Mouse (Mus musculus) lung, postnatal 0 days (tissue): ENCODE results near the gene Rock2. TPM values are rescaled to one million over a fixed set of nuclear protein-coding genes. Genes with fewer than 3 reads are reported as not detected.
A peak's percentile ranks its signal among the peaks of the same experiment; 100 is the strongest.

Source experiments
- ATAC-seq: fragments of 200-750 bp; cut with Nextera tagmentation; 2 replicates; pipeline ENCODE4 v1.8.0; 2017; ENCODE audit warnings: moderate library complexity
- DNase-seq: peaks from one replicate; pipeline ENCODE4 v3.0.0-alpha.2; 2016; ENCODE audit warnings: low spot score
- H3K27ac ChIP-seq: fragments of 300-500 bp; sonication (generic); 2 replicates; pipeline ENCODE4 v1.5.1; 2014; ENCODE audit warnings: antibody characterized with exemption, mild to moderate bottlenecking, low read length, mixed read lengths
- H3K27me3 ChIP-seq: fragments of 300-500 bp; sonication (generic); replicated peaks from 2 replicates; pipeline ENCODE4 v1.6.1; 2014; ENCODE audit warnings: low read length, mixed read lengths; ENCODE audit not compliant: insufficient read depth
- H3K36me3 ChIP-seq: fragments of 300-500 bp; sonication (generic); 2 replicates; pipeline ENCODE4 v1.6.1; 2014; ENCODE audit warnings: low read length, mixed read lengths; ENCODE audit not compliant: insufficient read depth
- H3K4me1 ChIP-seq: fragments of 300-500 bp; sonication (generic); 2 replicates; pipeline ENCODE4 v1.6.1; 2014; ENCODE audit warnings: antibody characterized with exemption, low read depth, low read length, mixed read lengths; ENCODE audit not compliant: insufficient read depth
- H3K4me2 ChIP-seq: fragments of 300-500 bp; sonication (generic); replicated peaks from 2 replicates; pipeline ENCODE4 v1.6.1; 2014; ENCODE audit warnings: low read depth, mild to moderate bottlenecking, low read length, moderate library complexity, mixed read lengths
- H3K4me3 ChIP-seq: fragments of 300-500 bp; sonication (generic); 2 replicates; pipeline ENCODE4 v1.5.1; 2014; ENCODE audit warnings: low read depth, low read length
- H3K9ac ChIP-seq: fragments of 300-500 bp; sonication (generic); replicated peaks from 2 replicates; pipeline ENCODE4 v1.6.1; 2014; ENCODE audit warnings: low read depth, mild to moderate bottlenecking
- H3K9me3 ChIP-seq: fragments of 300-500 bp; sonication (generic); 2 replicates; pipeline ENCODE4 v1.6.1; 2016; ENCODE audit warnings: low read length, mixed read lengths
- CTCF ChIP-seq: IDR thresholded peaks from 2 replicates; pipeline ENCODE4 v1.5.1; 2016; ENCODE audit warnings: antibody characterized with exemption, mild to moderate bottlenecking
- EP300 ChIP-seq: IDR thresholded peaks from 2 replicates; pipeline ENCODE4 v1.6.1; 2016; ENCODE audit warnings: antibody characterized with exemption, mild to moderate bottlenecking, control low read depth
- WGBS: fragments of 180-500 bp; shearing (Covaris S2); extraction: QIAGEN DNeasy Blood & Tissue Kit; methylation state at CpG from one replicate; pipeline ENCODE4 v1.1.7; 2014; 5-methylcytosine and 5-hydroxymethylcytosine counted together
- polyA plus RNA-seq: library from polyadenylated mRNA; unstranded; fragments of >200 nt; fragmentation: Nextera tagmentation; extraction: Ambion mirVana; gene quantifications from 2 replicates; pipeline ENCODE4 v1.2.1, GENCODE M21; 2015

Gene Rock2
- polyA plus RNA-seq, 1 experiment from 2014 or later, result 18.2 TPM

- no peak for ATAC-seq
- H3K27me3 ChIP-seq, result no peaks in the 10 kb centered on the region
- H3K4me2 ChIP-seq, result no peak overlapping the region
- H3K9ac ChIP-seq, result no peak overlapping the region
- WGBS, result 78% methylated on average over 5 of the region's 5 CpGs
- no peaks in the 10 kb centered on the region for H3K9me3 ChIP-seq
- DNase-seq, result no peak
- H3K4me3 ChIP-seq, result no peak overlapping the region
- no peak for TF ChIP-seq EP300
- TF ChIP-seq CTCF, result no peak
- no peaks in the 10 kb centered on the region for H3K36me3 ChIP-seq
- peaks cover 8% of the 10 kb centered on the region for H3K4me1 ChIP-seq
- H3K27ac ChIP-seq, result no peak overlapping the region
Measured at GRCm38 (mm10) chr12:16996281-16996680, 101.6 kb downstream of the Rock2 start.

GRCm38 (mm10) chr12:16996886-16997462 lies 102.3 kb downstream of the Rock2 start:
- 88% methylated on average over 5 of the region's 5 CpGs for WGBS
- H3K4me3 ChIP-seq, result no peak overlapping the region

GRCm38 (mm10) chr12:16999146-16999545 lies 104.5 kb downstream of the Rock2 start:
- H3K4me2 ChIP-seq, result peak overlapping the region; percentile 85
- ATAC-seq, result 0 out of 2 replicates have a peak, but pooled peaks have one; percentile 7
- 5% methylated on average over 10 of the region's 10 CpGs for WGBS
- no peak for TF ChIP-seq CTCF
- TF ChIP-seq EP300, result no peak
- no peak overlapping the region for H3K27ac ChIP-seq
- peak; percentile 32 for DNase-seq
- H3K9me3 ChIP-seq, result no peaks in the 10 kb centered on the region
- peak overlapping the region; percentile 5; the same call in 1 of the 2 replicates for H3K9ac ChIP-seq
- H3K4me1 ChIP-seq, result peaks cover 8% of the 10 kb centered on the region
- peak overlapping the region; percentile 60 for H3K4me3 ChIP-seq
- 0 out of 2 replicates have a peak, but pooled peaks cover 6% of the 10 kb centered on the region for H3K27me3 ChIP-seq
- H3K36me3 ChIP-seq, result no peaks in the 10 kb centered on the region

More at GRCm38 (mm10) chr12:16996886-16997462, 102.3 kb downstream of the Rock2 start:
- Histone ChIP-seq H3K27ac (no peak overlapping the region), H3K9ac (no peak overlapping the region), H3K4me2 (no peak overlapping the region), H3K9me3 (no peaks in the 10 kb centered on the region), H3K4me1 (peaks cover 8% of the 10 kb centered on the region), H3K36me3 (no peaks in the 10 kb centered on the region), H3K27me3 (0 out of 2 replicates have a peak, but pooled peaks cover 6% of the 10 kb centered on the region)
- TF ChIP-seq EP300, result no peak
- TF ChIP-seq CTCF, result no peak
- DNase-seq (no peak), ATAC-seq (no peak)

- Histone ChIP-seq H3K9me3 (no peaks in the 10 kb centered on the region), H3K4me3 (peak within 1 kb of the TSS; percentile 60), H3K27ac (no peak within 1 kb of the TSS), H3K9ac (peak within 1 kb of the TSS; percentile 5; the same call in 1 of the 2 replicates), H3K4me1 (peaks cover 8% of the 10 kb centered on the region), H3K4me2 (peak within 1 kb of the TSS; percentile 85), H3K27me3 (0 out of 2 replicates have a peak, but pooled peaks cover 6% of the 10 kb centered on the region), H3K36me3 (no peaks in the 10 kb centered on the region)
- under 1% methylated on average over 57 of the region's 57 CpGs for WGBS
- TF ChIP-seq EP300 (peak; percentile 33; the same call in 1 of the 2 replicates), CTCF (no peak)
- ATAC-seq (peak; percentile 95), DNase-seq (peak; percentile 93)
Measured at GRCm38 (mm10) chr12:16999739-17000497, 105.2 kb downstream of the Rock2 start, which contains the start of gene Pqlc3. Gene Pqlc3 (minus strand): TSS chr12:17000408.

- ATAC-seq (no peak), DNase-seq (peak; percentile 34)
- 41% methylated on average over 6 of the region's 6 CpGs for WGBS
- no peak for TF ChIP-seq CTCF
- TF ChIP-seq EP300, result no peak
- Histone ChIP-seq H3K4me2 (no peak overlapping the region), H3K4me1 (peaks cover 8% of the 10 kb centered on the region), H3K27ac (no peak overlapping the region), H3K9me3 (no peaks in the 10 kb centered on the region), H3K4me3 (no peak overlapping the region), H3K9ac (no peak overlapping the region), H3K27me3 (0 out of 2 replicates have a peak, but pooled peaks cover 6% of the 10 kb centered on the region), H3K36me3 (no peaks in the 10 kb centered on the region)
Measured at GRCm38 (mm10) chr12:17000628-17001027, 105.9 kb downstream of the Rock2 start.

- 40% methylated on average over 4 of the region's 4 CpGs for WGBS
- peaks cover 8% of the 10 kb centered on the region for H3K4me1 ChIP-seq
Measured at GRCm38 (mm10) chr12:17001211-17001610, 106.5 kb downstream of the Rock2 start.

More at GRCm38 (mm10) chr12:17001211-17001610, 106.5 kb downstream of the Rock2 start:
- Histone ChIP-seq H3K27me3 (0 out of 2 replicates have a peak, but pooled peaks cover 6% of the 10 kb centered on the region), H3K36me3 (no peaks in the 10 kb centered on the region), H3K27ac (no peak overlapping the region), H3K9me3 (no peaks in the 10 kb centered on the region), H3K9ac (no peak overlapping the region), H3K4me2 (no peak overlapping the region), H3K4me3 (no peak overlapping the region)
- ATAC-seq (no peak), DNase-seq (no peak)
- TF ChIP-seq CTCF (no peak), EP300 (no peak)
